Mouse (Mus musculus) E14TG2a.4 (cell line): ENCODE results near the gene Auts2.

Source experiments
- CTCF ChIP-seq: conservative IDR thresholded peaks from 2 replicates; pipeline ENCODE4 v1.5.1; 2014; ENCODE audit warnings: low read length
- NANOG ChIP-seq: IDR thresholded peaks from 2 replicates; pipeline ENCODE4 v1.6.1; 2014; ENCODE audit warnings: borderline replicate concordance, low read length, mixed read lengths
- POU5F1 ChIP-seq: IDR thresholded peaks from 2 replicates; pipeline ENCODE4 v1.6.1; 2014; ENCODE audit warnings: low read length, borderline replicate concordance

DNA sequence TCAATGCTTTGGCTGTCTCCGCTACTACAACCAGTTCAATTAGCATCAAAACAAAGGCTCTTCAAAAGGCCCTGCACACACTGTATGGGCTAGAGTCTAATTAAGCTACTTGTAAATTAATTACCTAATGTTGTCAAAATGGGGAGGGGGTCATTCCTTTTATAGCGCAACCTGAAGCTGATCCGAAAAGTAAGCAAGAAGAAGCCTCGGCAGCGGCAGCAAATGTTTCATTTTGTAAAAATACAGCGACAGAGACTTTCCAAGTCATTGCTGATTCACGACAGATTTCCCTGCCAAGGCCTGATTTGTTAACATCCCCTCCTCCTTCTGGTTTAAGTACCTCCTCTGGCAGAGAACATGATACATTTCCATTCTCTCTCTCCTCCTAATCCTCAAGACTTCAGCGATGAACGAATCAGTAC lies 33.7 kb downstream of the Auts2 start:
- TF ChIP-seq CTCF: no peak
- no peak for TF ChIP-seq POU5F1
- TF ChIP-seq NANOG: no peak
